Mouse (Mus musculus) stomach, embryonic 15.5 days (tissue): ENCODE data around the gene Aatk. TPM values are rescaled to one million over a fixed set of nuclear protein-coding genes. Genes with fewer than 3 reads are reported as not detected.

Experiments
- ATAC-seq: fragments of 200-750 bp; cut with Nextera tagmentation; 2 replicates; pipeline ENCODE4 v1.8.0; 2017; ENCODE audit warnings: low read depth, moderate number of reproducible peaks, moderate TSS enrichment; ENCODE audit not compliant: insufficient read depth, low FRiP score
- H3K27ac ChIP-seq: fragments of 300-500 bp; sonication (generic); 2 replicates; pipeline ENCODE4 v1.5.1; 2015; ENCODE audit warnings: mild to moderate bottlenecking, inconsistent platforms
- H3K27me3 ChIP-seq: fragments of 300-500 bp; sonication (generic); replicated peaks from 2 replicates; pipeline ENCODE4 v1.6.1; 2015; ENCODE audit warnings: inconsistent platforms
- H3K36me3 ChIP-seq: fragments of 300-500 bp; sonication (generic); 2 replicates; pipeline ENCODE4 v1.6.1; 2015; ENCODE audit warnings: inconsistent platforms
- H3K4me1 ChIP-seq: fragments of 300-500 bp; sonication (generic); 2 replicates; pipeline ENCODE4 v1.6.1; 2015; ENCODE audit warnings: inconsistent platforms
- H3K4me2 ChIP-seq: fragments of 300-500 bp; sonication (generic); 2 replicates; pipeline ENCODE4 v1.6.1; 2015; ENCODE audit warnings: mild to moderate bottlenecking, inconsistent platforms
- H3K4me3 ChIP-seq: fragments of 300-500 bp; sonication (generic); replicated peaks from 2 replicates; pipeline ENCODE4 v1.5.1; 2015; ENCODE audit warnings: inconsistent platforms
- H3K9ac ChIP-seq: fragments of 300-500 bp; sonication (generic); 2 replicates; pipeline ENCODE4 v1.6.1; 2015; ENCODE audit warnings: inconsistent platforms
- H3K9me3 ChIP-seq: fragments of 300-500 bp; sonication (generic); 2 replicates; pipeline ENCODE4 v1.6.1; 2016; ENCODE audit warnings: inconsistent platforms
- WGBS: fragments of 180-500 bp; shearing (Covaris S2); methylation state at CpG from one replicate; pipeline ENCODE4 v1.1.7; 2015; 5-methylcytosine and 5-hydroxymethylcytosine counted together
- microRNA counts: library from miRNA; unstranded; fragments of <30 nt; microRNA quantifications from one replicate; lab custom pipeline; 2016
- microRNA-seq: library from miRNA; unstranded; fragments of <30 nt; microRNA quantifications from one replicate; pipeline ENCODE4, GENCODE M21; 2016
- polyA plus RNA-seq: library from polyadenylated mRNA; unstranded; fragments of >200 nt; fragmentation: Nextera tagmentation; extraction: Ambion mirVana; gene quantifications from 2 replicates; pipeline ENCODE4 v1.2.1, GENCODE M21; 2015

Aatk gene
- polyA plus RNA-seq, 1 experiment from 2014 or later = 4.5 TPM

GRCm38 (mm10) chr11:119961511-119961910 lies 85.5 kb downstream of the Aatk start:
- H3K27ac ChIP-seq = no peak overlapping the region
- 0 out of 2 replicates have a peak, but pooled peaks cover 5% of the 10 kb centered on the region for H3K4me1 ChIP-seq
- no peak for ATAC-seq
- no peak overlapping the region for H3K4me2 ChIP-seq
- no peaks in the 10 kb centered on the region for H3K9me3 ChIP-seq
- 81% methylated on average over 3 of the region's 3 CpGs for WGBS
- H3K36me3 ChIP-seq = peaks cover 25% of the 10 kb centered on the region; the same call in 1 of the 2 replicates
- no peak overlapping the region for H3K4me3 ChIP-seq
- H3K9ac ChIP-seq = no peak overlapping the region
- H3K27me3 ChIP-seq = no peaks in the 10 kb centered on the region

GRCm38 (mm10) chr11:119960671-119961070 lies 86.3 kb downstream of the Aatk start:
- WGBS = 81% methylated on average over 6 of the region's 6 CpGs
- no peak overlapping the region for H3K4me3 ChIP-seq
- no peak for ATAC-seq
- H3K4me1 ChIP-seq = 0 out of 2 replicates have a peak, but pooled peaks cover 7% of the 10 kb centered on the region
- no peak overlapping the region for H3K4me2 ChIP-seq
- H3K9ac ChIP-seq = no peak overlapping the region
- H3K36me3 ChIP-seq = peaks cover 25% of the 10 kb centered on the region; the same call in 1 of the 2 replicates
- no peaks in the 10 kb centered on the region for H3K9me3 ChIP-seq
- H3K27ac ChIP-seq = no peak overlapping the region
- no peaks in the 10 kb centered on the region for H3K27me3 ChIP-seq

GRCm38 (mm10) chr11:119959714-119960113 lies 87.3 kb downstream of the Aatk start:
- Histone ChIP-seq H3K36me3 (0 out of 2 replicates have a peak, but pooled peaks cover 17% of the 10 kb centered on the region), H3K4me3 (no peak overlapping the region), H3K27me3 (no peaks in the 10 kb centered on the region), H3K9me3 (no peaks in the 10 kb centered on the region), H3K4me2 (no peak overlapping the region), H3K4me1 (peaks cover 13% of the 10 kb centered on the region; the same call in 1 of the 2 replicates), H3K9ac (no peak overlapping the region), H3K27ac (no peak overlapping the region)
- 79% methylated on average over 4 of the region's 4 CpGs for WGBS
- no peak for ATAC-seq

DNA sequence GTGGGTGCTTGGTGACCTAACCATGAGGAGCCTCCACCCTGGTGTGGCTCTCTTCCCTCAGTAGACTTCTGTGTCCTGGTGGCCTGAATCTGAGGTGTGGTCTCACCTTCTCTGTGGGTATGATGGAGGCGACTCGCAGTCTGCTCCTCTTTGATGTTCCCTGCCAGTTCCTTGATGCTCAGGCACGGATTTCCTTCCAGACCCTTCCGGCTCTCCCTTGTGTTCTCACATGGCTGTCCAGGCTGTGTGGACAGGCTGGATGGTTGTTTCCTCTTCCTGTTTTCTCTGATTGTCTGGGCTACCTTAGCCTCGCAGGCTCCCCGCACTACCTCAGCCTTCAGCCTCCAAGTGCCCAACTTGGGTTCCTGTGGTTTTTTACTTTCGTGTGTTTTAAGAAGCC lies 88.1 kb downstream of the Aatk start:
- 77% methylated on average over 7 of the region's 7 CpGs for WGBS
- Histone ChIP-seq H3K4me3 (no peak overlapping the region), H3K27me3 (no peaks in the 10 kb centered on the region), H3K4me1 (peaks cover 20% of the 10 kb centered on the region; the same call in 1 of the 2 replicates), H3K4me2 (no peak overlapping the region), H3K9ac (no peak overlapping the region), H3K9me3 (no peaks in the 10 kb centered on the region), H3K36me3 (0 out of 2 replicates have a peak, but pooled peaks cover 17% of the 10 kb centered on the region), H3K27ac (no peak overlapping the region)
- ATAC-seq = no peak

MicroRNAs encoded within 50 kb of the gene (microRNA counts, 519-probe panel; counts per million panel counts)
- 2,556 counts per million, percentile 59 among the panel's probes with 10 or more counts for microRNA mmu-miR-338-3p (lab: Ali Mortazavi, UCI)
- microRNA mmu-miR-338-5p (lab: Ali Mortazavi, UCI) = 2,237 counts per million, percentile 38 among the panel's probes with 10 or more counts

Small RNA genes lying within 50 kb of the gene (microRNA-seq; reads per million reads assigned to microRNA genes)
- not detected for gene Gm25948
- not detected for gene Mir3065
- gene Mir338 = not detected

Other genes with a start within 250 kb of the Aatk start
- 79.4 and 86.0 TPM in 2 replicates for gene Chmp6, start 133.7 kb downstream of the Aatk start, polyA plus RNA-seq
- 24.8 and 30.9 TPM in 2 replicates for gene Baiap2, start 104.4 kb downstream of the Aatk start, polyA plus RNA-seq
- 21.6 and 25.1 TPM in 2 replicates for gene Cep131, start 39.7 kb upstream of the Aatk start, polyA plus RNA-seq
- gene Tepsin, start 51.6 kb upstream of the Aatk start, polyA plus RNA-seq = 17.7 and 19.0 TPM in 2 replicates
- 81.5 and 83.1 TPM in 2 replicates for gene Ndufaf8, start 51.8 kb upstream of the Aatk start, polyA plus RNA-seq
- 87.2 and 93.5 TPM in 2 replicates for gene Slc38a10, start 104.2 kb upstream of the Aatk start, polyA plus RNA-seq
- gene Bahcc1, start 185.8 kb upstream of the Aatk start, polyA plus RNA-seq = 7.2 and 7.9 TPM in 2 replicates